Mouse (Mus musculus) CH12.LX (cell line): Measurements from ENCODE around the gene Per1. TPM values are rescaled to one million over a fixed set of nuclear protein-coding genes. Genes with fewer than 3 reads are reported as not detected.

Experiments
- DNase-seq: peaks from one replicate; pipeline ENCODE4 v3.0.0-alpha.2; 2013; ENCODE audit errors: extremely low read depth
- H3K27ac ChIP-seq: 2 replicates; pipeline ENCODE4 v1.5.1; 2012; ENCODE audit warnings: low read depth, mild to moderate bottlenecking, control low read depth, moderate library complexity; ENCODE audit not compliant: insufficient read depth
- H3K27me3 ChIP-seq: replicated peaks from 2 replicates; pipeline ENCODE3; 2012; ENCODE audit warnings: inconsistent platforms
- H3K36me3 ChIP-seq, 2 experiments: replicated peaks in 1 of 2; 2 replicates each; pipeline versions ENCODE3 to v1.6.1; 2012; ENCODE audit warnings: inconsistent platforms in 1 of 2, low read length in 1 of 2, mild to moderate bottlenecking in 1 of 2, mixed read lengths in 1 of 2, moderate library complexity in 1 of 2; ENCODE audit not compliant: control insufficient read depth in 1 of 2, insufficient read depth in 1 of 2
- H3K4me1 ChIP-seq, 2 experiments: 2 replicates each; pipeline ENCODE4 v1.6.1; 2012; ENCODE audit warnings: inconsistent platforms in 1 of 2, moderate library complexity in 1 of 2; ENCODE audit not compliant: insufficient read depth in 2 of 2, control insufficient read depth in 1 of 2
- H3K4me2 ChIP-seq: 2 replicates; pipeline ENCODE4 v1.6.1; 2012; ENCODE audit warnings: low read depth, mild to moderate bottlenecking, control low read depth; ENCODE audit not compliant: poor library complexity, insufficient read depth, severe bottlenecking
- H3K4me3 ChIP-seq, 3 experiments: fragments of 150-350 bp in 1 of 3; sonication (generic) in 1 of 3; replicated peaks in 1 of 3; 2 replicates each; pipeline versions ENCODE3 to v1.5.1; 2011 to 2012; ENCODE audit warnings: low read depth in 2 of 3, low read length in 2 of 3, mild to moderate bottlenecking in 2 of 3, moderate library complexity in 2 of 3, control low read depth in 1 of 3, improper control_type of control experiment in 1 of 3, inconsistent platforms in 1 of 3, mixed read lengths in 1 of 3; ENCODE audit not compliant: poor library complexity in 1 of 3
- H3K79me2 ChIP-seq: replicated peaks from 2 replicates; pipeline ENCODE4 v1.6.1; 2012; ENCODE audit warnings: mild to moderate bottlenecking, moderate library complexity; ENCODE audit not compliant: control insufficient read depth, poor library complexity, insufficient read depth, severe bottlenecking; ENCODE audit errors: extremely low read depth
- H3K9ac ChIP-seq: 2 replicates; pipeline ENCODE4 v1.6.1; 2012; ENCODE audit warnings: low read depth, mild to moderate bottlenecking, control low read depth, moderate library complexity; ENCODE audit not compliant: insufficient read depth
- H3K9me3 ChIP-seq: replicated peaks from 2 replicates; pipeline ENCODE3; 2012; ENCODE audit warnings: low read length, inconsistent platforms, mixed read lengths
- CHD1 ChIP-seq: IDR thresholded peaks from 2 replicates; pipeline ENCODE4 v1.6.1; 2012; ENCODE audit warnings: low read depth, low read length, improper control_type of control experiment, inconsistent platforms
- CHD2 ChIP-seq: IDR thresholded peaks from 2 replicates; pipeline ENCODE4 v1.6.1; 2011; ENCODE audit warnings: low read length, improper control_type of control experiment
- E2F4 ChIP-seq: IDR thresholded peaks from 2 replicates; pipeline ENCODE4 v1.6.1; 2011; ENCODE audit warnings: low read depth, low read length, improper control_type of control experiment; ENCODE audit not compliant: insufficient replicate concordance
- ELF1 ChIP-seq: IDR thresholded peaks from 2 replicates; pipeline ENCODE4 v1.6.1; 2014; ENCODE audit warnings: low read depth, mild to moderate bottlenecking, inconsistent platforms, low read length, improper control_type of control experiment
- GABPA ChIP-seq: IDR thresholded peaks from 2 replicates; pipeline ENCODE4 v1.6.1; 2012; ENCODE audit warnings: low read depth, low read length, improper control_type of control experiment, inconsistent platforms; ENCODE audit not compliant: insufficient replicate concordance
- HCFC1 ChIP-seq: IDR thresholded peaks from 2 replicates; pipeline ENCODE4 v1.6.1; 2012; ENCODE audit warnings: low read depth, mild to moderate bottlenecking, inconsistent platforms, low read length, improper control_type of control experiment
- JUN ChIP-seq: IDR thresholded peaks from 2 replicates; pipeline ENCODE4 v1.6.1; 2011; ENCODE audit warnings: low read depth, mild to moderate bottlenecking, low read length, improper control_type of control experiment, moderate library complexity; ENCODE audit not compliant: insufficient read depth
- JUND ChIP-seq: conservative IDR thresholded peaks from 2 replicates; pipeline ENCODE4 v1.6.1; 2011; ENCODE audit warnings: low read depth, low read length, improper control_type of control experiment
- MAFK ChIP-seq: IDR thresholded peaks from 2 replicates; pipeline ENCODE4 v1.6.1; 2011; ENCODE audit warnings: low read length, improper control_type of control experiment; ENCODE audit not compliant: insufficient replicate concordance
- MAX ChIP-seq: IDR thresholded peaks from 2 replicates; pipeline ENCODE4 v1.6.1; 2011; ENCODE audit warnings: low read length, improper control_type of control experiment
- MAZ ChIP-seq: IDR thresholded peaks from 2 replicates; pipeline ENCODE4 v1.6.1; 2012; ENCODE audit warnings: low read depth, mild to moderate bottlenecking, inconsistent platforms, low read length, improper control_type of control experiment, moderate library complexity
- MEF2A ChIP-seq: IDR thresholded peaks from 2 replicates; pipeline ENCODE4 v1.6.1; 2014; ENCODE audit warnings: low read depth, mild to moderate bottlenecking, inconsistent platforms, low read length, improper control_type of control experiment, borderline replicate concordance
- MXI1 ChIP-seq: IDR thresholded peaks from 2 replicates; pipeline ENCODE4 v1.6.1; 2011; ENCODE audit warnings: mild to moderate bottlenecking, low read depth, low read length, improper control_type of control experiment
- MYC ChIP-seq: IDR thresholded peaks from 2 replicates; pipeline ENCODE4 v1.6.1; 2011; ENCODE audit warnings: low read depth, mild to moderate bottlenecking, improper control_type of control experiment, low read length
- NRF1 ChIP-seq: IDR thresholded peaks from 2 replicates; pipeline ENCODE4 v1.6.1; 2014; ENCODE audit warnings: low read depth, mild to moderate bottlenecking, inconsistent platforms, low read length, improper control_type of control experiment, moderate library complexity
- PAX5 ChIP-seq: IDR thresholded peaks from 2 replicates; pipeline ENCODE4 v1.6.1; 2012; ENCODE audit warnings: low read length, inconsistent platforms, mixed read lengths
- POLR2A ChIP-seq: IDR thresholded peaks from 2 replicates; pipeline ENCODE4 v1.6.1; 2011; ENCODE audit warnings: low read depth, mild to moderate bottlenecking, improper control_type of control experiment, low read length
- RCOR1 ChIP-seq: conservative IDR thresholded peaks from 2 replicates; pipeline ENCODE4 v1.6.1; 2012; ENCODE audit warnings: low read depth, mild to moderate bottlenecking, inconsistent platforms, low read length, improper control_type of control experiment
- SIN3A ChIP-seq: IDR thresholded peaks from 2 replicates; pipeline ENCODE4 v1.6.1; 2012; ENCODE audit warnings: low read length, improper control_type of control experiment, inconsistent platforms
- SMC3 ChIP-seq: IDR thresholded peaks from 2 replicates; pipeline ENCODE4 v1.6.1; 2011; ENCODE audit warnings: low read depth, low read length, improper control_type of control experiment
- TBP ChIP-seq: conservative IDR thresholded peaks from 2 replicates; pipeline ENCODE4 v1.6.1; 2011; ENCODE audit warnings: low read depth, low read length, improper control_type of control experiment
- UBTF ChIP-seq: IDR thresholded peaks from 2 replicates; pipeline ENCODE4 v1.6.1; 2012; ENCODE audit warnings: low read depth, mild to moderate bottlenecking, inconsistent platforms, low read length, improper control_type of control experiment, moderate library complexity
- ZC3H11A ChIP-seq: IDR thresholded peaks from 2 replicates; pipeline ENCODE4 v1.6.1; 2012; ENCODE audit warnings: low read depth, mild to moderate bottlenecking, inconsistent platforms, low read length, improper control_type of control experiment
- ZMIZ1 ChIP-seq: IDR thresholded peaks from 2 replicates; pipeline ENCODE4 v1.6.1; 2012; ENCODE audit warnings: low read depth, mild to moderate bottlenecking, inconsistent platforms, low read length, improper control_type of control experiment
- ZNF384 ChIP-seq: IDR thresholded peaks from 2 replicates; pipeline ENCODE4 v1.6.1; 2012; ENCODE audit warnings: low read depth, low read length, improper control_type of control experiment, inconsistent platforms
- dilution Hi-C: fragments of 300-500 bp; cut with MboI; formaldehyde crosslinking; loops from 2 replicates; pipeline ENCODE4 v1.14.3; 2020; ENCODE audit warnings: low sequenced_read_pairs; ENCODE audit not compliant: extremely low pct_unique_long_range_greater_than_20kb, extremely low pct_ligation_motif_present
- in situ Hi-C: fragments of 300-500 bp; cut with MboI; formaldehyde crosslinking; loops from 3 replicates; pipeline ENCODE4 v1.14.3; 2019; ENCODE audit warnings: low sequenced_read_pairs, low pct_ligation_motif_present, low pct_unique_long_range_greater_than_20kb, mixed read lengths
- polyA plus RNA-seq: library from polyadenylated mRNA; unstranded; fragments of >175 nt; gene quantifications from 2 replicates; pipeline ENCODE4 v1.2.1, GENCODE M21; 2012; ENCODE audit warnings: low read depth; ENCODE audit not compliant: insufficient read length
- total RNA-seq, 2 experiments: library from RNA; depleted of rRNA; stranded (reverse); fragments of 300-350 nt in 1 of 2; fragments of >200 nt in 1 of 2; gene quantifications; 2 replicates each; pipeline ENCODE4 v1.2.3; 2012 to 2014

The Per1 gene
- total and polyA plus RNA-seq, 3 experiments, result 2.8 to 38.3 (median 11.8) TPM

DNA sequence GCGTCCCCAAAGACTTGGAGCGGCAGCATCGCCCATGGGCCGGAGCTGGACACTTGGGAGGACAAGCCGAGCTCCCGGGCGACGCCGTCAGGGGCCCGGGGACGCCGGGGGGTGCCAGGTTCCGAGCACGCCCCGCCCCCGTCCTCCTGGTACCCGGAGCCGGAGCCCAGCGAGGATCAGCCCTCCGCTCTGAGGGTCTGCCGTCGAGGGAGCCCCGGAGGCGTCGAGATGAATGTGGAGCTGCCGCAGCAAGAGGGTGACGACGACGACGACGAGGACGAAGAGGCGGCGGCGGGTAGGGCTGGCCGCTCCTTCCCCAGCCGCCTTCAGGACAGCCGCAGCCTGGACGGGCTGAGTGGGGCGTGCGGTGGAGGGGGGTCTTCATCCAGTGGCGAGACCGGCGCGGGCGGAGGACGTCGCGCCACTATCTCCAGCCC, 35.0 kb upstream of the Per1 start:
- H3K4me3 ChIP-seq, result peak overlapping the region; percentile 77 to 87 (median 87)
- no peak for DNase-seq
- H3K9ac ChIP-seq, result peak overlapping the region; percentile 92
- dilution Hi-C loops (no loop called here), in situ Hi-C loops (loop anchor here (5.0 kb wide), 1 partner anchor 57 kb away; no protein-coding TSS in a partner anchor)
- peak overlapping the region; percentile 64 for H3K4me2 ChIP-seq
- peak overlapping the region; percentile 53 for H3K27ac ChIP-seq
- H3K4me1 ChIP-seq, result peaks cover 0 to 34% of the 10 kb centered on the region in 2 experiments; a peak in 2 of 4 replicates
- TF ChIP-seq MAZ, result peak; percentile 2; the same call in 1 of the 2 replicates
- TF ChIP-seq JUN, result no peak
- TF ChIP-seq SMC3, result no peak
- TF ChIP-seq RCOR1, result no peak
- peak; percentile 67; the same call in 1 of the 2 replicates for TF ChIP-seq UBTF
- TF ChIP-seq CHD1, result no peak
- no peak for TF ChIP-seq ZNF384
- peaks cover 3% of the 10 kb centered on the region for H3K27me3 ChIP-seq
- peaks cover 0 to 10% of the 10 kb centered on the region in 2 experiments for H3K36me3 ChIP-seq
- no peaks in the 10 kb centered on the region; the same call in none of the 2 replicates for H3K79me2 ChIP-seq
- H3K9me3 ChIP-seq, result no peaks in the 10 kb centered on the region

- Histone ChIP-seq H3K4me3 (peak overlapping the region; percentile 77 to 87 (median 87)), H3K27me3 (peaks cover 3% of the 10 kb centered on the region), H3K9ac (peak overlapping the region; percentile 92), H3K4me2 (peak overlapping the region; percentile 64), H3K9me3 (no peaks in the 10 kb centered on the region), H3K4me1 (peaks cover 0 to 34% of the 10 kb centered on the region in 2 experiments; a peak in 2 of 4 replicates), H3K27ac (peak overlapping the region; percentile 53), H3K36me3 (peaks cover 0 to 5% of the 10 kb centered on the region in 2 experiments), H3K79me2 (no peaks in the 10 kb centered on the region; the same call in none of the 2 replicates)
- in situ Hi-C loops (loop anchor here (5.0 kb wide), 1 partner anchor 57 kb away; no protein-coding TSS in a partner anchor), dilution Hi-C loops (no loop called here)
- no peak for DNase-seq
- TF ChIP-seq CHD2 (0 out of 2 replicates have a peak, but pooled peaks have one; percentile 20), MYC (no peak), ZMIZ1 (no peak), GABPA (no peak), POLR2A (no peak), SIN3A (0 out of 2 replicates have a peak, but pooled peaks have one; percentile 40), MXI1 (peak; percentile 24; the same call in 1 of the 2 replicates), ZC3H11A (no peak), NRF1 (no peak), HCFC1 (no peak), PAX5 (no peak), TBP (no peak), JUND (no peak), MAFK (no peak), E2F4 (no peak), ELF1 (no peak), SMC3 (no peak), MEF2A (0 out of 2 replicates have a peak, but pooled peaks have one; percentile 14), UBTF (peak; percentile 52), MAX (no peak)
These were observed 34.4 kb upstream of the Per1 start for GRCm38 (mm10) chr11:69060448-69061254.
